Mouse (Mus musculus) neural tube, embryonic 14.5 days (tissue): ENCODE results near the gene Gm5269. TPM values are rescaled to one million over a fixed set of nuclear protein-coding genes. Genes with fewer than 3 reads are reported as not detected.

ENCODE experiments used
- ATAC-seq: fragments of 200-750 bp; cut with Nextera tagmentation; 2 replicates; pipeline ENCODE4 v1.8.0; 2017; ENCODE audit warnings: low read depth, mild to moderate bottlenecking, moderate TSS enrichment, moderate library complexity
- H3K27ac ChIP-seq: fragments of 300-500 bp; sonication (generic); 2 replicates; pipeline ENCODE4 v1.5.1; 2014; ENCODE audit warnings: low read depth, mild to moderate bottlenecking, control low read depth, low read length, moderate library complexity, mixed read lengths
- H3K27me3 ChIP-seq: fragments of 300-500 bp; sonication (generic); 2 replicates; pipeline ENCODE4 v1.6.1; 2014; ENCODE audit warnings: low read length; ENCODE audit not compliant: control insufficient read depth, insufficient read depth
- H3K36me3 ChIP-seq: fragments of 300-500 bp; sonication (generic); 2 replicates; pipeline ENCODE4 v1.6.1; 2014; ENCODE audit warnings: low read length, mixed read lengths; ENCODE audit not compliant: control insufficient read depth, insufficient read depth
- H3K4me1 ChIP-seq: fragments of 300-500 bp; sonication (generic); 2 replicates; pipeline ENCODE4 v1.6.1; 2014; ENCODE audit warnings: low read length; ENCODE audit not compliant: control insufficient read depth, insufficient read depth
- H3K4me2 ChIP-seq: fragments of 300-500 bp; sonication (generic); 2 replicates; pipeline ENCODE4 v1.6.1; 2014; ENCODE audit warnings: mild to moderate bottlenecking, low read depth, low read length, control low read depth
- H3K4me3 ChIP-seq: fragments of 300-500 bp; sonication (generic); 2 replicates; pipeline ENCODE4 v1.5.1; 2014; ENCODE audit warnings: low read depth, low read length, control low read depth, mixed read lengths
- H3K9ac ChIP-seq: fragments of 300-500 bp; sonication (generic); replicated peaks from 2 replicates; pipeline ENCODE4 v1.6.1; 2014; ENCODE audit warnings: low read depth, mild to moderate bottlenecking, control low read depth, low read length, mixed read lengths
- H3K9me3 ChIP-seq: fragments of 300-500 bp; sonication (generic); 2 replicates; pipeline ENCODE4 v1.6.1; 2016; ENCODE audit warnings: low read length; ENCODE audit not compliant: control insufficient read depth
- WGBS: fragments of 180-500 bp; shearing (Covaris S2); extraction: QIAGEN DNeasy Blood & Tissue Kit; methylation state at CpG from one replicate; pipeline ENCODE4 v1.1.7; 2014; 5-methylcytosine and 5-hydroxymethylcytosine counted together
- polyA plus RNA-seq: library from polyadenylated mRNA; unstranded; fragments of >200 nt; fragmentation: Nextera tagmentation; extraction: Ambion mirVana; gene quantifications from 2 replicates; pipeline ENCODE4 v1.2.1, GENCODE M21; 2014

Gene Gm5269
- polyA plus RNA-seq, 1 experiment from 2014 or later = not detected

DNA sequence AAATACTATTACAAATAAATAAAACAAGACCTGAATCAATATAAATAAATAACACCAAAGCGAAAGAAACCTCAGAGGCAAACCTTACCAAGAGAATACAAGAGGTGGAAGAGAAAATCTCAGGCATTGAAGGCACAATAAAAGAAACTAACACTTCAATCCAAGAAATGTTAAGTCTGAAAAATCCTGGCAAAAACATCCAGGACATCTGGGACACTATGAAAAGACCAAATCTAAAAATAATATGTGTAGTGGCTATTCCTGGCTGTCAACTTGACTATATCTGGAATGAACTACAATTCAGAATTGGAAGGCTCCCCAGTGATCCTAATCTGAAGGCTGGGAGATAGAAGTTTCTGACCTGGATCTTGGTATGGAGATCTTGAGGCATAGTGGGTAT lies 44.6 kb downstream of the Gm5269 start:
- no peak for ATAC-seq
- no peaks in the 10 kb centered on the region for H3K36me3 ChIP-seq
- WGBS = 91% methylated on average over 1 of the region's 1 CpGs
- no peaks in the 10 kb centered on the region for H3K4me1 ChIP-seq
- no peak overlapping the region for H3K4me3 ChIP-seq
- H3K9me3 ChIP-seq = no peaks in the 10 kb centered on the region
- no peak overlapping the region for H3K9ac ChIP-seq
- H3K4me2 ChIP-seq = no peak overlapping the region
- H3K27me3 ChIP-seq = no peaks in the 10 kb centered on the region
- no peak overlapping the region for H3K27ac ChIP-seq

Other genes with a start within 250 kb of the Gm5269 start
- 56.1 and 63.2 TPM in 2 replicates for gene Wdr75, start 95.1 kb downstream of the Gm5269 start, polyA plus RNA-seq
- 26.6 and 42.2 TPM in 2 replicates for gene Slc40a1, start 36.2 kb upstream of the Gm5269 start, polyA plus RNA-seq
- 4.5 and 6.8 TPM in 2 replicates for gene Dnah7b, start 176.0 kb upstream of the Gm5269 start, polyA plus RNA-seq